Mouse (Mus musculus) heart, postnatal 4 days (tissue): Measurements from ENCODE around the gene Fcgrt. TPM values are rescaled to one million over a fixed set of nuclear protein-coding genes. Genes with fewer than 3 reads are reported as not detected.
"Not testable (repeated sequence)": the region's sequence is repeated elsewhere in the genome, so short reads cannot be mapped to it uniquely, and the experiment has no call there.

Experiments used
- DNase-seq: peaks from one replicate; pipeline ENCODE4 v3.0.0; 2021
- total RNA-seq, 2 experiments: library from RNA; stranded (reverse); gene quantifications; 2 replicates each; pipeline ENCODE4 v1.2.3; 2021

The Fcgrt gene
- total RNA-seq: 10 to 100 TPM; 35.3 to 41.1 TPM

- peak; percentile 94 for DNase-seq
Measured at GRCm38 (mm10) chr7:45103652-45104180, at the start of gene Fcgrt. Fcgrt (minus strand) TSS chr7:45103851.

DNA sequence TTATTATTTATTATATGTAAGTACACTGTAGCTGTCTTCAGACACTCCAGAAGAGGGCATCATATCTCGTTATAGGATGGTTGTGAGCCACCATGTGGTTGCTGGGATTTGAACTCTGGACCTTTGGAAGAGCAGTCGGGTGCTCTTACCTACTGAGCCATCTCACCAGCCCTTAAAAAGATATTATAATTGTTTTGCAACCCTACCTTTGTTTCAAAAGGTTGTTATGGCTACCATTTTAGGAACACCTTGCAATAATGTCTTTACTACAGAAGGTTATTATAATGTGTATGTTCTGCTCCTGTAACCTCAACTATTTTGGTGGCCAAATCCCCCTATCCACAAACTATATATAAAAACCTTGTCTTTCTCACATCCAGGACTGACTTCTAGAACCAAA lies 49.4 kb upstream of the Fcgrt start:
- not testable (repeated sequence) for DNase-seq

GRCm38 (mm10) chr7:45151303-45151702 lies 47.7 kb upstream of the Fcgrt start:
- peak; percentile 52 for DNase-seq

- no peak for DNase-seq
Measured at GRCm38 (mm10) chr7:45150321-45150720, 46.7 kb upstream of the Fcgrt start.

- DNase-seq: peak; percentile 52
Measured at GRCm38 (mm10) chr7:45149545-45149944, 45.9 kb upstream of the Fcgrt start.

- peak; percentile 39 for DNase-seq
Measured at GRCm38 (mm10) chr7:45148534-45149098, 45.0 kb upstream of the Fcgrt start.

DNA sequence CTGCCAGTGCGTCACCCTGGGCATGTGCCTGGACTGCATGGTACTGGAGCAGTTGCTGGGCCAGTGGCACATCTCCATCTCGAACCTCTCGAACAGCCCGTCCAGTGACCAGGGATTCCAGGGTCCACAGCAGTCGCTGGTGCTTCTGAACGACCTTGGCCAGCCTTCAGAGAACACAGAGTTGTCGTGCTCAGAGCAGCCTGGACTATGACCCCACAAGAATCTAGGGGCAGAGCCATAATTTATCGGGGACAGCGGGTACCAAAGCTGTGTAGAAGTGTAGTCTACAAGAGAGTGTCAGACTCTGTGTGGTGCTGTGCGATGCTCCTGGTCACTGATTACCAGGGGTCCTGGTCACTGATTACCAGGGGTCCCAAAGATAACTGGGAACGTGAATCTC lies 44.2 kb upstream of the Fcgrt start:
- DNase-seq: no peak

- no peak for DNase-seq
Measured at GRCm38 (mm10) chr7:45147267-45147666, 43.6 kb upstream of the Fcgrt start.

GRCm38 (mm10) chr7:45145460-45145859 lies 41.8 kb upstream of the Fcgrt start:
- DNase-seq: no peak

GRCm38 (mm10) chr7:45144368-45145174 lies 40.9 kb upstream of the Fcgrt start:
- DNase-seq: no peak

GRCm38 (mm10) chr7:45141914-45142313 lies 38.3 kb upstream of the Fcgrt start:
- DNase-seq: no peak

GRCm38 (mm10) chr7:45141319-45141718 lies 37.7 kb upstream of the Fcgrt start:
- no peak for DNase-seq

DNA sequence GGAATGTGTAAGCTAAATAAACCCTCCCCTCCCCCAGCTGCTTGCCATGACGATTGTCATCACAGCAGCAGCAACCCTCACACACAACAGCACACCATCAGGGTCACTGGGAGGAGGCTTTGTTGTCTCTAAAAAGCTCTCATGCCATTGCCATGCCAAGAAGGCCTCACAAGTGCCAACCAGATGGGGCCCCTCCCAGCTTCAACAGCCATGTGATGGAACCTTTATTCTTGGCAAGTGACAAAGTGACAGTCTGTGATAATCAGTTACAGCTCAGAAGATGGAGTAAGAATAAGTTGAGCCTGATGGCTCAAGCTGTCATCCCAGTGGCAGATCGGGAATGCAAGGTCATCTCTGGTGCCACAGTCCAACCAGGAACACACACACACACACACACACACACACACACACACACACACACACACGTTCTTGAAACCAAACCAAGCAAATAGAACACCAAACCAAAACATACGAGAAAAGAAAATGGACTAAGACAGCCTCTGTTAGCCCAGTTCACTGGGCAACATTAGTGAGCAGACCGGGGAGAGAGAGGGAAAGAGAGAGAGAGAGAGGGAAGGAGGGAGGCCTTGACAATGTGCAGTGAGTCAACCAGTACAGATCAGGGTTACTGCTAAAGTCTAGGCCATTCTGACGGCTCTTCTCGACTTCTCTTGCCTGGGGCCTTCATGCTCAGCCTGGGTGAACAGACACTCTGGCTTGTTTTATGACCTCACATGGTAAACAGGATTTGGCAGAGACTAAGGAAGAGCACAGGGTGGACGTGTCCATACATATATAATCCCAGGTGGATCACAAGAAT lies 36.5 kb upstream of the Fcgrt start:
- no peak for DNase-seq

GRCm38 (mm10) chr7:45138403-45138802 lies 34.8 kb upstream of the Fcgrt start:
- no peak for DNase-seq

GRCm38 (mm10) chr7:45137171-45138006 lies 33.7 kb upstream of the Fcgrt start:
- DNase-seq: no peak

DNA sequence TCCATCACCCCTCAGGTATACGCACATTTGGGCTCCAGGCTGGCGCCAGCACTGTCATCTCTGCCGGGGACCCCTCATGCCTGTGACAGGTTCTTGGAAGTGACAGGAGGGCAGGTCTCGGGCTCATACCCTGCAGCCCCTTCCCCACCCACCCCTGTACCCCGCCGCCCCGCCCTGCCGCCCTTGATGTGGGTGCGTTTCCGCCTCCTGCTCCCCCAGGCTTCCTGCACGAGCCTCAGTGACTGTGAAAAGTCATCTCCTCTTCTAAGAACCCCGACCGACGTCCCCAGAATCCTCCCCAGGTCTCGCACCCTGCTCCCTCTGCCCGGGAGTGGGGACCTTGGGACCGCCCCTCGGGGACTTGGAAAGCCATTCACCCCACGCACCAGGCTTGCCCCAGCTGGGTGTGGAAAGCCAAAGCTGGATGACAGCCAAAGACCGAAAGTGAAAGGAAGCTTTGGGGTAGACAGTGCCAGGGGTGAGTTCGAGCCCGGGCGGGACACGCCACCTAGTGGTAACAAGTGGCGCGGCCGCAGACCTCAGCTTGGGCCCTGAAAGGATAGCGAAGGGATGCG lies 32.4 kb upstream of the Fcgrt start, which contains the start of the genes Gm45713 and Flt3l:
Gm45713 (minus strand) TSS at position 239 of the 575 bp plus-strand sequence.
Flt3l (minus strand) TSS at position 440 of the 575 bp plus-strand sequence.
- DNase-seq: peak; percentile 95

DNA sequence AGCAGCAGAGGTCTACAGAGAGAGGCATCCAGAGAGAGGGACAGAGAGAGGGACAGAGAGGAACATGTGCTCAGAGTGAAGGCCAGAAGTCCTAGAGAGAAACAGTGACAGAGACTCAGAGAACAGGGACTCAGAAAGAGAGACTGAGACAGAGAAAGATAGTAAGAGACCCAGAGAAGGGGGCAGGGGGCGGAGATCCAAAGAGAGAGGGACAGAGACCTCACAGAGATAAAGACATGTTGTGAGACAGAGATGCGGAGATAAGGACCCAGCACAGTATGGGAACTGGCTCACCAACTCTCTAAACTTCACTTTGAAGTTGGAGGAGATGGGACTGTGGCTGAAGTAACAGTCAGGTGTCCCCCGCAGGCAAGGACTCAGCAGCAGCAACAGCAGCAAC lies 31.7 kb upstream of the Fcgrt start:
- DNase-seq: no peak

DNA sequence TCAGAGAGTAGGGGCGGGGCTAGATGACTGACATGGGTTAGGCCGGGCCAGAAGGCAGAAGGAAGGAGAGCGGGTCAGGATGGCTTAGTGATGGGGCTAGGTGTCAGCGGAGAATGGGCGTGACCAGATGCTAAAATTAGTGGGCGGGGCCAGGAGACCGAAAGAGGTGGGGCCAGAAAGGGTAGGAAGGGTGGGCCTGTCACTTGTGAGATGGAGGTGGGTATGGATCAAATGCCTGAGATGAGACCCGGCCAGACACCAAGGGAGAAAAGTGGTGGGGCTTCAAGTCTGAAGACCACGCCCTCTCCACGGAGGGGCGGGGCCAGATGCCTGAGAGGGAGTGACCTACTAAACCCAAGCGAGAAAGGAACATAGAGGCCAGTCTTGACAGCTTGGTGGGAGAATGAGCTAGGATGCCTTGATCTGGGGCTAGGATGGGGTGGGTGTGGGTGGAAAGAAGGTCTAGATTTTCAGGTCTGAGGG lies 30.9 kb upstream of the Fcgrt start:
- DNase-seq: peak; percentile 48

DNA sequence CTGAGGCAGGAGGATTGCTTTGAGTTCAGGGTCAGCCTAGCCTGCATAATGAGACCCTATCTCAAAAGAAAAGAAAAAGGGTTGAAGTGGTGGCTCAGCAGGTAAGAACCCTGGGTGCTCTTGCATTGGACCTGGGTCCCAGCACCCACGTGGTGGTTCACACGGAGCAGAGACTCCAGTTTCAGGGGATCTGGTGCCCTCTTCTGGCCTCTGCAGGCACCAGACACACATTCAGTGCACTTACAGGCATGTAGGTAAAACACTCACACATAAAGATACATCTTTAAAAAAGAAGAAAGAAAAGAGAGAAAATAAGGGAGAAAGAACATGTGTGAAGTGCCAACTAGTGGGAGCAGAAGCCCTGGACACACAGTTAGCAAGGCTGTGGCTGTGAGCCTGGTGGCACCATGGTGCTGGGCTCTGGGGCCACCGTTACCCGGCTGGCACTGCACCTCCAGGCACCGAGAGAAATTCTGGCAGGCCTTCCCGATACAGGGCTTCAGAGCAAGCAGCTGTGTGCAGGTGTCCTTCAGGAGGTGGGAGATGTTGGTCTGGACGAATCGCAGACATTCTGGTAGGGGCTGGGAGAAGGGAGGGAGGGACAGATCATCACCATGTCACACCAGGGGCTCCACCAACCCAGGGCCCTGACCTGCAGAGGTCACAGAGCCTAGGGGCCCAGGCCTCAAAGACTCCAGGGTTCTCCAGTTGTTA lies 30.0 kb upstream of the Fcgrt start:
- no peak for DNase-seq

DNA sequence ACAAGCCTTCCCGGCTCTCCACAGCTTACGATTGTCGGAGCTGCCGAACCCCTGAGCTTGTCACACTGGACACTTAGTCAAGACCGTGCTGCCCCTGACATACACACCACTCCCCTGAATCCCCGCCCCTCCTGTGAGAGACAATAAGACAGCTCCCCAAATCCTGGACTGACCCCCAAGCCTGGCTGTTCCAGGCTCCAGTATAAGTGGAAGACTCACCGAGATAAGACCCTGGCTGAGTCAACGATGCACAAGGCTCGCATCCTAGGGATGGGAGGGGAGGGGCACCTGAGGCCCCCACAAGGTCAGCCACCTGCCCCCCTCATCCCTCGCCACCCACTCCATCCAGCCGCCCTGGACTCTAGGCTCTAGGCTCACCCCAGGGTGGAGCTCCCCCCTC lies 28.2 kb upstream of the Fcgrt start:
- no peak for DNase-seq
